Mouse (Mus musculus) Muller cell, postnatal 12 days (primary cell): Measurements from ENCODE around the gene Cd276.

ENCODE experiments used
- DNase-seq: peaks from one replicate; pipeline ENCODE4 v3.0.0-alpha.2; 2015; ENCODE audit errors: inconsistent ontology term

Gene Cd276

DNA sequence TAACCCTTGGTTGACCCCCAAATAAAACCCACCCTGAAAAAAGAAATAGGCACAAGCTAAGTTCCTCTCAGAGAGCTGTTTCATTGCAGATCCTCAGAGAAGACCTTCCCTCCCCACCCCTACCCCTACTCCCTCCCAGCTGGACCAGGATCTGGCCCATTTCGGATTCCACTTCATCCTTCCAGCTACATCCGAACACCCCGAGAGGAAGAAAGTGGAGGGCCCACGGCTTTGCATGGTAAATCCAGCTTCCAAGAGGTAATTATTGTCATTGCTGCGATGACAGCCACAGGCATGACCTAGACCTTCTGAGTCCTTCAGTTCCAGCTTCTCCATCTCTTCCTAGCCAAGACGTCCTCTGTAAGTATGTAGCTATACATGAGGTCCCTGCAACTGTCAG, 4.3 kb downstream of the Cd276 start:
- no peak for DNase-seq

DNA sequence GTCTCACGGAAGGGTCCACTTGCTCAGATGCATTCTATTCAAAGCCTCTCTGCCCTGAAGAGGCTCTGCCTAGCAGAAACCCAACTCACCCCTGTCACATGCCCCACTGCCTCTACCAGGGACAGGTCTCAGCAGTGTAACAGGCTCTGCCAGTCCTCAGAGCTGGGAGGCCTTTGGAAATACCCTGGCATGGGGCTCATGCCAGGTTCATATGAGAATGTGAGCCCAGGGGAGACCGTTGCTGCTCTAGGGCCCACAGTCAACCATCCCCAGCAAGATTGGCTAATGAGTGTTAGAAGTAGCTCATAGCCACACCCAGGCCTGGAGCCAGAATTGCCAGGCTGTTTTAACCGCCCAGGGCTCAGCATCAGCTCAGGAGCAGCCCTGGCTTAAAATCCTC, 5.5 kb downstream of the Cd276 start:
- DNase-seq: no peak

DNA sequence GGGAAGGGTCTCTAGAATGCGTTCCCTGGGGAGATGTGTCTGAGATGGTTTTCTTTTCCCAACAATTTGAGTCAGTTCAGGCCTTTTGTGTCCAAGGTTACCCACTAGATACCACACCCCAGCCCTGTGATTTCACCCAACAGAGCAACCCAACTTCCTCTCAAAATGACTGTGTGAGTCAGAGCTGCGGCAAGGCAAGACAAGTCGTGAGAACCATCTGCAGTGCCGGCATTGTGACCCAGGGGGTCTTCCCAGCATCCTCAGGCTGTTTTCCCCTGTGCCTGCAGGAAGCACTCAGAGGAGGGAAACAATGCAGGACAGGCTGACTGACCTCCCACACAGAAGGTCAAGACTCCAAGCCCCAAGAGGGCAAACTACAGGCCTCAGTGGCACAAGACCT, 6.3 kb downstream of the Cd276 start:
- no peak for DNase-seq

DNA sequence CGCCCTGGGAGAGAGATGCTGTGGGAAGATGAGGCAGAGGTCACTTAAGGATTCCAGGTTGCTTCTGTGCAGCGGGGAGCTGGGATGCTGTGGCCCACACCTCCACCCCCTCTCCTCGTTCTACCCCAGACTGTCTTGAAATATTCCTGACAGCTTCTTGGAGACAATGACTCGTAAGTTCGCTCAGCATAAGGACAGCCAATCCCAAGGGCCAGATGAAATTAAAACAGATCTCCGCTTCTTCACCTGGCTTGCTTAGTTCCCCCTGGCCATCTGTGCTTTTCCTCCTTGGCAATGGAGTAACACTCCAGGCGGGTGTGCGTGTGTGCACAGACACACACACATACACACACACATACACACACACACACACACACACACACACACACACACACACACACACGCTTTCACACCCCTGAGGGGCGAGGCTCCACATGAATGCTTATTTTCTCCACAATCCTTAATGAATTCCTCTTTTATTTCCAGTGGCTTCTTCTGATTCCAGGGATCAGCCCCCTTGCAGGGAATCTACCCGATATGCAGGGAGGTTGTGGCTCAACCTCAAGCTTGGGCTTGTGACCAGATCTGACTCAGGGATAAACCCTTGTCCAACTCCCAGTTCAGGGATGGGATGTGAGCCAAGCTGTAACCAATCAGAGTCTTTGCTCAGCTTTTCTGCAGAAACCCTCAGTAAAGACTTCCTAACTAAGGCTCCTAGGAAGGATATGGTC, 8.4 kb downstream of the Cd276 start:
- peak; percentile 70 for DNase-seq

DNA sequence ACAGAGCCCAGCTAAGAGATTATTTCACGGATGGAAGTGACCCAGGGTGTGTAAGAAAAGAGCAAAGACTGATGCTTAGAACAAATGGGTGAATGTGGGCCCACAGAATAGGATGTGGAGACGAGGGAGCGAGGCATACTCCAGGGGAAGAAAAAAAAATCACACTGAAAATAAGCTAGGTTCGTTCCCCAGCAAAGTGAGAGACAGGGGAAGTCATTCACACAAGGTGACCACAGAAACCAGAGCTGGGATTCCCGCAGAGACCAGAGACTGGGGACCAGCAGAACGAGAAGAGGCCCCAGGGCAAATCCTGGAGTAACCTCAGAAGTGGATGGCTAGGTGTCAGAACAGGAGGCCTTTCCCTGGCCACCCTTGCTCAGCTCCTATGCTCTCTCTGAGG, 9.8 kb downstream of the Cd276 start:
- DNase-seq: no peak

DNA sequence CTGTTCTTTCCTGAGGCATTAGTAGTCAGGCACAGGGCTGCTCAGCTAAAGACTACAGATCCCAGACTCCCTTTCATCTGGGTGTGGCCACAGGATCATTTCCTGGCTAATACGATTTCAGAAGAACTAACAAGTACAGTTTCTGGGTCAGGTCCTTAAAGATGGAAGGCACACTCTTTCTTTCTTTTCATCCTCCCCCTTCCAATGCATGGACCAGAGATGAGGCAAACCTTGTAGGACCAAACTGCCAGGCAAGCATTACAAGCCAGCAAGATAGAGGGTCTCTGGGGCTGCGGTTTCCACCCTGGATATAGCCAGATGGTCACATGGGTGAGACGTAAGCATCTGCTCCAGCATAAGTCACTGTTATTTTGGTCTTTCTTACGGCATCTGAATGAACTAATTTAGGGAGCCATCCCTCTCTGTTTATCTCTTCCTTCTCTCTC, 10.3 kb downstream of the Cd276 start:
- no peak for DNase-seq

GRCm38 (mm10) chr9:58541895-58542338, 13.3 kb downstream of the Cd276 start:
- peak; percentile 78 for DNase-seq

GRCm38 (mm10) chr9:58539886-58540285, 15.4 kb downstream of the Cd276 start:
- DNase-seq: peak; percentile 42

DNA sequence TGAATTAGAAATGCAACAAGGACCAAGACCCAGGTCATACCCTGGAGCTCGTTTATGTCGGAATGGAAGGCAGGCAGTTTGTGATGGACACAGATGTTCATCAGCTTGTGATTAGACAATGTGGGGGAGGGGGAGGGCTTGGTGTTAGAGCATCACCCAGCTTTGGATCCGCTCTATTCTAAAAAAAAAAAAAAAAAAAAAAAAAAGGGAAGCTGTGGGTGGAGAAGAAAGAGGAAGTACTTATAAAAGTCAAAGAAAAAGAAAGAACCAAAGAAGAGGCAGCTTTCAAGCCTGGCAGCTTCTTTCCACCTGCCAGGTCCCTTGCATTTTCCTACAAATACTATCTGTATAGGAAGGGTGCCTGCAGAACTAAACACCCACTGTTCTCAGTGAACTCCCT, 17.5 kb downstream of the Cd276 start:
- DNase-seq: no peak

- DNase-seq: peak; percentile 47
Measured at GRCm38 (mm10) chr9:58535447-58536134, 19.6 kb downstream of the Cd276 start.

DNA sequence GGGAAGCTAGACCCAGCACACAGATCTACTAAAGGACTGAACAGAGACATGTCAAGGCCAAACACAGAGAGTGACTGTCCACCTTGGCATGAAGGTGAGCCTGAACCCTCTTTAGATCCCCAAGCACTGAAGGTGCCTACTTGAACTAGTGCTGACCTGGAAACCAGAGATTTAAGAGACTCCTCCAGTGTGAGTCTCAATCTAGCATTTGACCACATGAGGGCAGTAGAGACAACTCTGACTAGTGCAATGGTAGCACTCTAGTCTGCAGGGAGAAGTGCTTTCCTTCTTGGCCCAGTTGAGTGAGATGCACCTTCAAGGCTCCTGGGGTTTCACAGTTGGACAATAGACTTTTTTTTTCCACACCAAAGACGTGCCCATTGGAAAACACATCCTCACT, 20.5 kb downstream of the Cd276 start:
- no peak for DNase-seq

DNA sequence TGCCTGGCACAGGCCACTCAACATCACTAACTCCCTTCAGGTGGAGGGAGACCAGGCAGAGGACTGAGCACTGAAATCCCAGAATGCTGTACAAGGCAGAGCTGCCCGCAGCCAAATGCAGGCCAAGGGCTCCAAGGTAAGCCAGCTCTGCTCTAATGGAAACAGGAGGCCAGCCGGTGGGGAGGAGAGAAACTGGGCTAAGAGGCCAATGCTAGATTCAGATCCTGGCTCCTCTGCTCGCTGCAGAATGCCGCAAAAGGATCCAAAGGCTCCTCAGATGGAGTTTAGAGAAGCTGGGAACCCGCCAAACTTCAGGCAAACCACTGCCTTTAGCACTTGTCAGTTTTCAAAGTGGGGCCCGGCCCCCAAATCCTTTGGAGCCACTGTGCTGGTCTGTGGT, 21.9 kb downstream of the Cd276 start:
- no peak for DNase-seq

DNA sequence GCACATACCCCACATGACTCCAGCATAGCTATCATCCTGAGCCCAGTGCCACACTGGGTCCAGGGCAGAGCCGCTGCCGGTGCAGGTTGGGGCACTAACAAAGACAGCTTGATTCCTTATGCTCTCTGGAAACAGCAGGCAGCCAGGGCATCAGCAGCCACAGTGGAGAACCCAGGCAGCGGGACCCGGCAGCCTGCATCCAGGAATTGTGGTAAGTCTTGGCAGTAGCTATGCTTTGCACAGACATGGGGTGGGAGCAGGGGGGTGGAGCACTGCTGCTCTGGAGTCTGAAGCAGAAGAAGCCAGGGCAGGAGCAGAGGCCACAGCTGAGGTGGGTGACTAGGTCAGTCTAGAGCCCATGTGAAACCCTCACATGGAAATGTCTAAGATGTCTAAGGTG, 23.0 kb downstream of the Cd276 start:
- no peak for DNase-seq

DNA sequence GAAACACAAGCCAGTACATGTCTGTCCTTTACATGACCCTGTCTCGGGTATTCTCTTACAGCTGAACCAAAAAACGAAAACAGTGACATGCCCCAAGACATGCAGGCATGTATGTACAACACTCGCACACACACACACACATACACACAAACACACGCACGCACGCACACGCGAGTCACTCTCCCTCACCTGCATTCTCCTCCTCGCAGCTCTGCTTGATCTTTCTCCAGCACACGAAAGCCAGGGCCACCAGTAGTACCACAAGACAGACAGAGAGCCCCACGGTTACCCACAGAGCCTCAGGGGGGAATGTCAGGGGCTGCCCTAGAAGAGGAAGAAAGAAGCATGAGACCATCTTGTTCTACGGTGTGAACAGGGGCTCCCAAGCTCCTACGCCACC, 24.8 kb downstream of the Cd276 start:
- no peak for DNase-seq

DNA sequence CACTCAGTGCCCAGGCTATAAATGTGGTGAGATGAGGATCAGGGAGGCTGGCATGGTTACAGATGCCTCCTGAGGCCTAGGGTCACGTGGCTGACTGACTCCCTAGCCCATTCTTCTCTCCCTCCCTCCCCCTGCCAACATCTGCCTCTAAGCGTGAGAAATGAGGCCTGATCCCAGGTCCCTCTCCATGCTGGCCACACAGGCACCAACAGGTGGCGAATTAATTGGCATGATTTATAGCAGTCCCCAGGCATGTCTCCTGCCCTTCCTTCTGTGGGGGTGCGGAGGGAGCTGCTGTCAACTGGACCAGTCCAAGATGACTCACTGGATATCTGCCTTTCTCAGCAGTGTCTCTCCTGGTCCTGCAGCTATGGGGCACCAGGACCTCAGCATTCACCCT, 27.4 kb downstream of the Cd276 start:
- DNase-seq: no peak

GRCm38 (mm10) chr9:58525108-58525507, 30.1 kb downstream of the Cd276 start:
- DNase-seq: no peak

- DNase-seq: no peak
Measured at GRCm38 (mm10) chr9:58521883-58522423, 33.3 kb downstream of the Cd276 start.

- DNase-seq: no peak
Measured at GRCm38 (mm10) chr9:58520816-58521581, 34.2 kb downstream of the Cd276 start.

DNA sequence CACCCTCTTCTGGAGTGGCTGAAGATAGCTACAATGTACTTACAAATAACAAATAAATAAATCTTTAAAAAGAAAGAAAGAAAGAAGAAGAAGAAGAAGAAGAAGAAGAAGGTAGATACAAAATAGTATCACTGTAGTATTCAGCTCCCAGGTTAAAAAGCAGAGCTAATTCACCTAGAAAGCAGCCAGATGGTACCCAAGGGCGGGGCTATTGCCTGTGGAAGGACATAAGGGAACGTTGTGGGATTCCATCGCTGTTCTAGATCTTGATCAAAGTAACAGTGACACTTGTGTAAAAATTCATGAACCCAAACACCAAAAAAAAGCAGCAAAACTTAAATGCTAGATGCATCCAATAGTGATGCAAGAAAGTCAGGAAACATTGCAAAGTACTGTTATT, 35.3 kb downstream of the Cd276 start:
- DNase-seq: no peak

GRCm38 (mm10) chr9:58517866-58518750, 37.1 kb downstream of the Cd276 start:
- DNase-seq: no peak

DNA sequence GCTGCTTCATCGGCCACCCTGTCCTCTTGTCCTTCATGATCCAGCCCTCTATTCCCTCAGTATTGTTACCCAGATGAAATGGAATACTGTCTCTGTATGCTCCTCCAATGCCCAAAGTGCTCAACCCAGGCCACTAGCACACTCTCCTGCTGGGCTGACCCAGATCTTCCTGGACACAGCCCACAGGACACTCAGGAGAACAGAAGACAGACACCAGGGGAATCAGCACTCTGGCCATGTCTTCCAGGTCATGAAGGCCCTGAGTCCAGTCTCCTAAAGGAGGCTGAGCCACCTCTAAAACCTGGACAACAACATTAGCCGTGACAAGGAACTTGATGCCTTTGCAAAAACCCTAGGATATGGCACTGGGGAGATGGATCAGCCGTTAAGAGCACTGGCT, 38.8 kb downstream of the Cd276 start:
- DNase-seq: no peak
